8 mouse cellular contexts compared by ENCODE assay signal in the genomic region with DNA sequence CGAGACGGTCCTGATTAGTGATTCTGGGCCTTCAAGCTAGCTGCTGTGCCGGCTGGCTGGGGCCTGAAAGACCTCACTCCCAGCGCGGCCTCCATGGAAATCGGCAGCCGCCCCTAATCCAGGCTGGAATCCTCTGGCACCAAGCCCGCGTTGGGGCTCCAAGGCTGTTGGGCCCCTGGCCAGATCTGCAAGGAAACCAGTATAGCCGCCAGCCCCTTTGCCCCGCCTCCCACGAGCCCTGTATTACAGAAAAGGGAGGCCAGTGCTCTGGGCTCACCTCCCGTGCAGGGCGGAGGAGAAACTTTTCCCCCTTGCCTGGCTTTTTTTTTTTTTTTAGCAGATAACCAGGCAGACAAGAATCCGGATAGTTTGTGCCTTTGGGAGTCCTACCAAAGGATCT. TPM values are rescaled to one million over a fixed set of nuclear protein-coding genes. Genes with fewer than 3 reads are reported as not detected.
DNase-seq lines count a peak whose midpoint lies in the region; ATAC-seq and TF ChIP-seq lines count a peak whose summit lies in the region.

No protein-coding gene starts in this region.

- peak; percentile 93 to 97 for DNase-seq in heart, adult 9 months (ENCODE audit: low spot score in 2 of 2)
- DNase-seq in liver, adult 2 months (ENCODE audit: extremely low read depth, low read depth, low spot score): peak; percentile 71
- peak; percentile 99 for DNase-seq in testis, postnatal 10 days (ENCODE audit: low spot score)

- peak overlapping the region; percentile 98 for H3K4me3 ChIP-seq in megakaryocyte, embryonic 14.5 days (replicated peaks)
- H3K4me3 ChIP-seq in embryonic facial prominence, embryonic 15.5 days (replicated peaks): peak overlapping the region; percentile 97
- peak overlapping the region; percentile 96 for H3K4me3 ChIP-seq in kidney, embryonic 15.5 days (replicated peaks)
- H3K4me3 ChIP-seq in liver, adult 2 months (ENCODE audit: insufficient read depth, low read depth, low read length): peak overlapping the region; percentile 53
- H3K4me3 ChIP-seq in neural tube, embryonic 12.5 days: peak overlapping the region; percentile 96

- peaks cover 27% of the 10 kb centered on the region for H3K36me3 ChIP-seq in megakaryocyte, embryonic 14.5 days (replicated peaks; ENCODE audit: low read length)
- peaks cover 13% of the 10 kb centered on the region; the same call in 1 of the 2 replicates for H3K36me3 ChIP-seq in embryonic facial prominence, embryonic 15.5 days
- peaks cover 23% of the 10 kb centered on the region for H3K36me3 ChIP-seq in kidney, embryonic 15.5 days
- no peaks in the 10 kb centered on the region for H3K36me3 ChIP-seq in liver, adult 2 months (ENCODE audit: control insufficient read depth, insufficient read depth, low read length)
- H3K36me3 ChIP-seq in neural tube, embryonic 12.5 days: peaks cover 19% of the 10 kb centered on the region

- H3K79me2 ChIP-seq in liver, adult 2 months (ENCODE audit: control insufficient read depth, insufficient read depth, low read length): peaks cover 30% of the 10 kb centered on the region

- no peak for ATAC-seq in megakaryocyte, adult 5-6 weeks (ENCODE audit: poor library complexity, severe bottlenecking)
- peak; percentile 75 for ATAC-seq in embryonic facial prominence, embryonic 15.5 days (ENCODE audit: insufficient number of reproducible peaks, low FRiP score, low TSS enrichment, low read depth)
- ATAC-seq in kidney, embryonic 15.5 days (replicated peaks; ENCODE audit: low FRiP score): peak; percentile 43
- peak; percentile 38 for ATAC-seq in neural tube, embryonic 12.5 days (ENCODE audit: low FRiP score, low read depth)

- peaks cover 71% of the 10 kb centered on the region for H3K4me1 ChIP-seq in megakaryocyte, embryonic 14.5 days
- H3K4me1 ChIP-seq in embryonic facial prominence, embryonic 15.5 days: peaks cover 55% of the 10 kb centered on the region
- peaks cover 62% of the 10 kb centered on the region for H3K4me1 ChIP-seq in kidney, embryonic 15.5 days
- peaks cover 29% of the 10 kb centered on the region for H3K4me1 ChIP-seq in liver, adult 2 months (ENCODE audit: control insufficient read depth, insufficient read depth, low read length)
- peaks cover 53% of the 10 kb centered on the region for H3K4me1 ChIP-seq in neural tube, embryonic 12.5 days

- H3K27me3 ChIP-seq in megakaryocyte, embryonic 14.5 days (replicated peaks): no peaks in the 10 kb centered on the region
- no peaks in the 10 kb centered on the region for H3K27me3 ChIP-seq in embryonic facial prominence, embryonic 15.5 days
- H3K27me3 ChIP-seq in kidney, embryonic 15.5 days: no peaks in the 10 kb centered on the region
- H3K27me3 ChIP-seq in liver, adult 2 months (ENCODE audit: control insufficient read depth, insufficient read depth, low read length): no peaks in the 10 kb centered on the region
- H3K27me3 ChIP-seq in neural tube, embryonic 12.5 days (replicated peaks): no peaks in the 10 kb centered on the region

- 0 out of 2 replicates have a peak, but pooled peaks have one; percentile 33 for TF ChIP-seq POLR2A in liver, adult 2 months (IDR thresholded peaks at IDR 0.05; ENCODE audit: extremely low read depth, insufficient read depth, low read length)

- H3K4me2 ChIP-seq in embryonic facial prominence, embryonic 15.5 days (replicated peaks): peak overlapping the region; percentile 71
- peak overlapping the region; percentile 95 for H3K4me2 ChIP-seq in kidney, embryonic 15.5 days
- H3K4me2 ChIP-seq in neural tube, embryonic 12.5 days (replicated peaks): peak overlapping the region; percentile 100

- no peak for TF ChIP-seq CTCF in liver, adult 2 months (IDR thresholded peaks at IDR 0.05; ENCODE audit: low read depth, low read length)

- WGBS in embryonic facial prominence, embryonic 15.5 days: 0% methylated on average over 15 of the region's 15 CpGs
- WGBS in kidney, embryonic 15.5 days: under 1% methylated on average over 15 of the region's 15 CpGs
- WGBS in liver, adult 2 months: 1% methylated on average over 15 of the region's 15 CpGs
- under 1% methylated on average over 15 of the region's 15 CpGs for WGBS in neural tube, embryonic 12.5 days

- H3K27ac ChIP-seq in embryonic facial prominence, embryonic 15.5 days (replicated peaks): peak overlapping the region; percentile 100
- H3K27ac ChIP-seq in kidney, embryonic 15.5 days: peak overlapping the region; percentile 100
- peak overlapping the region; percentile 88 for H3K27ac ChIP-seq in liver, adult 2 months (replicated peaks; ENCODE audit: insufficient read depth, low read depth, low read length)
- H3K27ac ChIP-seq in neural tube, embryonic 12.5 days: peak overlapping the region; percentile 99

- peak overlapping the region; percentile 39 for H3K9ac ChIP-seq in embryonic facial prominence, embryonic 15.5 days
- peak overlapping the region; percentile 73 for H3K9ac ChIP-seq in kidney, embryonic 15.5 days
- H3K9ac ChIP-seq in liver, adult 2 months (ENCODE audit: low read depth, low read length): peak overlapping the region; percentile 69
- peak overlapping the region; percentile 79 for H3K9ac ChIP-seq in neural tube, embryonic 12.5 days

- H3K9me3 ChIP-seq in megakaryocyte, embryonic 14.5 days: no peaks in the 10 kb centered on the region
- no peaks in the 10 kb centered on the region for H3K9me3 ChIP-seq in embryonic facial prominence, embryonic 15.5 days (replicated peaks)
- H3K9me3 ChIP-seq in kidney, embryonic 15.5 days (replicated peaks): no peaks in the 10 kb centered on the region
- no peaks in the 10 kb centered on the region for H3K9me3 ChIP-seq in neural tube, embryonic 12.5 days

RNA-seq across cellular contexts. Expression of a gene that starts 0.8 kb away (rescaled TPM):
- 849 and 1,831 TPM in 2 replicates for polyA plus RNA-seq in megakaryocyte, embryonic 14.5 days (2012; ENCODE audit: insufficient read depth, low replicate concordance)
- total RNA-seq in megakaryocyte, adult 5-6 weeks (2015): 138 and 144 TPM in 2 replicates
- 97.9 and 133 TPM in 2 replicates for total RNA-seq in megakaryocyte, adult 5-6 weeks (2017)
- polyA plus RNA-seq in embryonic facial prominence, embryonic 15.5 days (2015; fragmentation: Nextera tagmentation; extraction: Ambion mirVana): 299 and 325 TPM in 2 replicates
- polyA plus RNA-seq in kidney, embryonic 15.5 days (2015; fragmentation: Nextera tagmentation; extraction: Ambion mirVana): 398 and 438 TPM in 2 replicates
- 43.9 and 86.1 TPM in 2 replicates for total RNA-seq in liver, adult 2 months (2014; rRNA removed)
- polyA plus RNA-seq in liver, adult 2 months (2012; rRNA removed): 77.6 and 103 TPM in 2 replicates
- 180 and 189 TPM in 2 replicates for polyA plus RNA-seq in neural tube, embryonic 12.5 days (2016; fragmentation: Nextera tagmentation; extraction: Ambion mirVana)

RNA-seq across cellular contexts. Expression of a gene that starts 20.9 kb away (rescaled TPM):
- polyA plus RNA-seq in megakaryocyte, embryonic 14.5 days (2012; ENCODE audit: insufficient read depth, low replicate concordance): 96.7 and 434 TPM in 2 replicates
- total RNA-seq in megakaryocyte, adult 5-6 weeks (2015): 322 and 372 TPM in 2 replicates
- 92.6 and 97.3 TPM in 2 replicates for total RNA-seq in megakaryocyte, adult 5-6 weeks (2017)
- 4.3 and 5.6 TPM in 2 replicates for polyA plus RNA-seq in embryonic facial prominence, embryonic 15.5 days (2015; fragmentation: Nextera tagmentation; extraction: Ambion mirVana)
- 7.4 and 8.3 TPM in 2 replicates for polyA plus RNA-seq in kidney, embryonic 15.5 days (2015; fragmentation: Nextera tagmentation; extraction: Ambion mirVana)
- 0.40 TPM in 1 of 2 replicates, not detected in the other for total RNA-seq in liver, adult 2 months (2014; rRNA removed)
- polyA plus RNA-seq in liver, adult 2 months (2012; rRNA removed): 0.20 and 1.1 TPM in 2 replicates
- polyA plus RNA-seq in neural tube, embryonic 12.5 days (2016; fragmentation: Nextera tagmentation; extraction: Ambion mirVana): 12.6 and 15.5 TPM in 2 replicates

RNA-seq across cellular contexts. Expression of a gene that starts 21.0 kb away (rescaled TPM):
- polyA plus RNA-seq in megakaryocyte, embryonic 14.5 days (2012; ENCODE audit: insufficient read depth, low replicate concordance): 0.80 and 16.9 TPM in 2 replicates
- total RNA-seq in megakaryocyte, adult 5-6 weeks (2015): 6.2 and 10.6 TPM in 2 replicates
- total RNA-seq in megakaryocyte, adult 5-6 weeks (2017): 13.2 and 17.6 TPM in 2 replicates
- polyA plus RNA-seq in embryonic facial prominence, embryonic 15.5 days (2015; fragmentation: Nextera tagmentation; extraction: Ambion mirVana): 59.9 and 68.2 TPM in 2 replicates
- 62.1 and 74.5 TPM in 2 replicates for polyA plus RNA-seq in kidney, embryonic 15.5 days (2015; fragmentation: Nextera tagmentation; extraction: Ambion mirVana)
- under 0.01 TPM in 1 of 2 replicates, not detected in the other for total RNA-seq in liver, adult 2 months (2014; rRNA removed)
- polyA plus RNA-seq in liver, adult 2 months (2012; rRNA removed): 0.38 and 0.47 TPM in 2 replicates
- 296 and 301 TPM in 2 replicates for polyA plus RNA-seq in neural tube, embryonic 12.5 days (2016; fragmentation: Nextera tagmentation; extraction: Ambion mirVana)

RNA-seq across cellular contexts. Expression of a gene that starts 32.6 kb away (rescaled TPM):
- 1.5 and 2.5 TPM in 2 replicates for polyA plus RNA-seq in megakaryocyte, embryonic 14.5 days (2012; ENCODE audit: insufficient read depth, low replicate concordance)
- not detected in 2 replicates for total RNA-seq in megakaryocyte, adult 5-6 weeks (2015)
- total RNA-seq in megakaryocyte, adult 5-6 weeks (2017): not detected in 2 replicates
- 5.4 and 7.8 TPM in 2 replicates for polyA plus RNA-seq in embryonic facial prominence, embryonic 15.5 days (2015; fragmentation: Nextera tagmentation; extraction: Ambion mirVana)
- 14.9 and 15.2 TPM in 2 replicates for polyA plus RNA-seq in kidney, embryonic 15.5 days (2015; fragmentation: Nextera tagmentation; extraction: Ambion mirVana)
- total RNA-seq in liver, adult 2 months (2014; rRNA removed): 0.18 and 0.40 TPM in 2 replicates
- 0.16 and 0.51 TPM in 2 replicates for polyA plus RNA-seq in liver, adult 2 months (2012; rRNA removed)
- 1.6 and 2.3 TPM in 2 replicates for polyA plus RNA-seq in neural tube, embryonic 12.5 days (2016; fragmentation: Nextera tagmentation; extraction: Ambion mirVana)

RNA-seq across cellular contexts. Expression of a gene that starts 32.7 kb away (rescaled TPM):
- polyA plus RNA-seq in megakaryocyte, embryonic 14.5 days (2012; ENCODE audit: insufficient read depth, low replicate concordance): 5.6 and 23.2 TPM in 2 replicates
- total RNA-seq in megakaryocyte, adult 5-6 weeks (2015): 348 and 366 TPM in 2 replicates
- 161 and 164 TPM in 2 replicates for total RNA-seq in megakaryocyte, adult 5-6 weeks (2017)
- 0.28 and 0.85 TPM in 2 replicates for polyA plus RNA-seq in embryonic facial prominence, embryonic 15.5 days (2015; fragmentation: Nextera tagmentation; extraction: Ambion mirVana)
- polyA plus RNA-seq in kidney, embryonic 15.5 days (2015; fragmentation: Nextera tagmentation; extraction: Ambion mirVana): 2.6 and 3.4 TPM in 2 replicates
- 0.20 TPM in 1 of 2 replicates, not detected in the other for total RNA-seq in liver, adult 2 months (2014; rRNA removed)
- 0.12 and 0.15 TPM in 2 replicates for polyA plus RNA-seq in liver, adult 2 months (2012; rRNA removed)
- 0.34 and 0.53 TPM in 2 replicates for polyA plus RNA-seq in neural tube, embryonic 12.5 days (2016; fragmentation: Nextera tagmentation; extraction: Ambion mirVana)
